ENCODE assay signal across 8 mouse cellular contexts in genomic region chr9:15306398-15307119, GRCm38 (mm10). TPM values are rescaled to one million over a fixed set of nuclear protein-coding genes. Genes with fewer than 3 reads are reported as not detected.
A peak's percentile ranks its signal among the peaks of the same experiment; 100 is the strongest.
DNase-seq lines count a peak whose midpoint lies in the region; ATAC-seq and TF ChIP-seq lines count a peak whose summit lies in the region.

Gene 4931406C07Rik (minus strand): TSS chr9:15306448.

- TF ChIP-seq CTCF in testis, adult 2 months (IDR thresholded peaks at IDR 0.05; ENCODE audit: control insufficient read depth, insufficient read depth, insufficient replicate concordance, low read depth, low read length), result no peak

- peak within 1 kb of the TSS; percentile 93 for H3K4me3 ChIP-seq in testis, adult 2 months (ENCODE audit: control insufficient read depth, low read depth, low read length)
- peak within 1 kb of the TSS; percentile 97 for H3K4me3 ChIP-seq in forebrain, embryonic 16.5 days (replicated peaks; ENCODE audit: low read length)
- H3K4me3 ChIP-seq in midbrain, embryonic 15.5 days, result peak within 1 kb of the TSS; percentile 98

- ATAC-seq in forebrain, embryonic 16.5 days, result peak; percentile 82
- peak; percentile 89 for ATAC-seq in midbrain, embryonic 15.5 days (replicated peaks)

- H3K27me3 ChIP-seq in testis, adult 2 months (ENCODE audit: control insufficient read depth, insufficient read depth, low read length), result no peaks in the 10 kb centered on the region
- H3K27me3 ChIP-seq in forebrain, embryonic 16.5 days (replicated peaks; ENCODE audit: control insufficient read depth, insufficient read depth, low read length), result no peaks in the 10 kb centered on the region
- no peaks in the 10 kb centered on the region for H3K27me3 ChIP-seq in midbrain, embryonic 15.5 days (replicated peaks)

- peak; percentile 32 for DNase-seq in cerebellum, adult 9-10 months
- DNase-seq in cerebellum, adult 9-11 months, result no peak
- no peak for DNase-seq in testis, postnatal 14 days (ENCODE audit: low spot score)
- no peak for DNase-seq in layer of hippocampus, postnatal 10 days (ENCODE audit: low spot score in 2 of 2)
- DNase-seq in cerebellum, adult 11 months, result no peak

- WGBS in forebrain, embryonic 16.5 days, result under 1% methylated on average over 35 of the region's 35 CpGs
- WGBS in midbrain, embryonic 15.5 days, result under 1% methylated on average over 35 of the region's 35 CpGs

- H3K4me1 ChIP-seq in testis, adult 2 months (ENCODE audit: control insufficient read depth, insufficient read depth, low read length), result peaks cover 9% of the 10 kb centered on the region
- H3K4me1 ChIP-seq in forebrain, embryonic 16.5 days (replicated peaks; ENCODE audit: control insufficient read depth, insufficient read depth, low read length), result peaks cover 17% of the 10 kb centered on the region
- peaks cover 33% of the 10 kb centered on the region for H3K4me1 ChIP-seq in midbrain, embryonic 15.5 days

- peak within 1 kb of the TSS; percentile 96 for H3K27ac ChIP-seq in testis, adult 2 months (ENCODE audit: control insufficient read depth, insufficient read depth, low read depth, low read length)
- peak within 1 kb of the TSS; percentile 89 for H3K27ac ChIP-seq in forebrain, embryonic 16.5 days (ENCODE audit: low read length)
- H3K27ac ChIP-seq in midbrain, embryonic 15.5 days, result peak within 1 kb of the TSS; percentile 92

- H3K9me3 ChIP-seq in forebrain, embryonic 16.5 days (ENCODE audit: control insufficient read depth, low read length), result no peaks in the 10 kb centered on the region
- no peaks in the 10 kb centered on the region for H3K9me3 ChIP-seq in midbrain, embryonic 15.5 days

- H3K36me3 ChIP-seq in testis, adult 2 months (ENCODE audit: control insufficient read depth, insufficient read depth, low read length), result peaks cover 1% of the 10 kb centered on the region
- peaks cover 13% of the 10 kb centered on the region for H3K36me3 ChIP-seq in forebrain, embryonic 16.5 days (ENCODE audit: control insufficient read depth, insufficient read depth)
- H3K36me3 ChIP-seq in midbrain, embryonic 15.5 days (replicated peaks), result peaks cover 12% of the 10 kb centered on the region

- H3K4me2 ChIP-seq in forebrain, embryonic 16.5 days (ENCODE audit: low read length), result peak within 1 kb of the TSS; percentile 83
- H3K4me2 ChIP-seq in midbrain, embryonic 15.5 days, result peak within 1 kb of the TSS; percentile 74

- no peak for TF ChIP-seq POLR2A in testis, adult 2 months (IDR thresholded peaks at IDR 0.05; ENCODE audit: control insufficient read depth, low read depth, low read length)

- H3K9ac ChIP-seq in forebrain, embryonic 16.5 days (replicated peaks; ENCODE audit: low read depth, low read length), result peak within 1 kb of the TSS; percentile 97
- peak within 1 kb of the TSS; percentile 99 for H3K9ac ChIP-seq in midbrain, embryonic 15.5 days

RNA-seq across cellular contexts. Expression of gene 4931406C07Rik, which starts in this region (rescaled TPM):
- polyA plus RNA-seq in testis, adult 2 months (2012; rRNA removed), result 13.4 and 17.7 TPM in 2 replicates
- 13.0 and 13.6 TPM in 2 replicates for polyA plus RNA-seq in forebrain, embryonic 16.5 days (2015; fragmentation: Nextera tagmentation; extraction: Ambion mirVana)
- total RNA-seq in layer of hippocampus, postnatal 10 days (2021), result 10 to 100 TPM; 28.3 to 31.2 TPM
- 12.1 and 13.9 TPM in 2 replicates for polyA plus RNA-seq in midbrain, embryonic 15.5 days (2015; fragmentation: Nextera tagmentation; extraction: Ambion mirVana)
